Mouse (Mus musculus) heart, adult 9 months (tissue): ENCODE measurements around the gene Gm4922.
A peak's percentile ranks its signal among the peaks of the same experiment; 100 is the strongest.

Experiments used
- DNase-seq, 2 experiments: peaks; one replicate each; pipeline ENCODE4 v3.0.0; 2022; ENCODE audit warnings: low spot score in 2 of 2

The Gm4922 gene

DNA sequence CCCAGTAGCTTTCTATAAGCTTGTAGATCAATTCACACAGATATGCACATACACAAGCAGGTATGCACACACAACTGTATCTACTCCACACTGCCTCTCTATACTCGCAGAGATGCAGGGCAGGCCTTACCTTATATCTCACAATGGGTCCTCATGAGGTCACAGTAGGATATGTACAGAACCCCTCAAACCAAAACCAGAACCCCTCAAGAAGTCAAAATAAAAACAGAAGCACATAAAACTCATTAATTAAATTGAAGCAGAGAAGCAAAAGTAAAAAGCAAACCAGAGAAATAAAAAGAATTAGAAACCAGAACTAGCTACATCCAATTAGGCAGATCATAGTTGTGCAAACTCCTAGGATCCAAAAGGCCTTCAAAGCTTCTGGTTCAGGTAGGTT, at the start of gene Gm4922:
Gene Gm4922, minus strand, starts transcription at position 101 of the 400 bp plus-strand sequence.
- no peak for DNase-seq

DNA sequence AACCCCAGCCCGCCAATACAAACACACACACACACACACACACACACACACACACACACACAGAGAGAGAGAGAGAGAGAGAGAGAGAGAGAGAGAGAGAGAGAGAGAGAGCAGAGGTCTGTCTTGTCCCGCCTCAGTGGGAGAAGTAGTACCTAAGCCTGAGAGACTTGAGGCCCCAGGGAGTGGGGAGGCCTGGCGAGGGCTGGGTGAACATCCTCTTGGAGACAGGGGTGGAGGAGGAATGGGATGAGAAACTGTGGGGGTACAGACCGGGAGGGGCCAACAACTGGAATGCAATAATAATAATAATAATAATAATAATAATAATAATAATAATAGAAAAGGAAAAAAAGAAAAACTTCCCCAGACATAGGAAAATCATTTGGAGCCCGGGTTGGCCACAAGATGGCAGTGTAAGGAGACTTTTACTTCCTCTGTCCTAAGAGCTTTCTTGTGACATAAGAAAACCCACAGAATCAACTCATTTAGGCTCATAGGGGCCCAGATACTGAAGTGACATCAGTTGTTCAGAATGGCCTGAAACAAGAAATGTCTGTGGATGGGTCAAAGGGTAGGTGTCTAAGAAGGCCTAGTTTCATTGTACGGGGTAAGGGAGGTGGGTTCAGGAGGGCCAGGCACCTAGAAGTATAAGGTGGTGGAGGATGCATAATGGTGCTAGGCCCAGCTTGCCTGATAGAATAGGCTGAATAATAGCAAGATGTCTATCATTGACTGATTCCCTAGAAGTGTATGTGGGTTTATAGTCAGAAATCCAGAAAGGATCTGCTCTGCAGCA, 49.3 kb upstream of the Gm4922 start:
- DNase-seq: peak in 1 of 2 experiments; percentile 19

DNA sequence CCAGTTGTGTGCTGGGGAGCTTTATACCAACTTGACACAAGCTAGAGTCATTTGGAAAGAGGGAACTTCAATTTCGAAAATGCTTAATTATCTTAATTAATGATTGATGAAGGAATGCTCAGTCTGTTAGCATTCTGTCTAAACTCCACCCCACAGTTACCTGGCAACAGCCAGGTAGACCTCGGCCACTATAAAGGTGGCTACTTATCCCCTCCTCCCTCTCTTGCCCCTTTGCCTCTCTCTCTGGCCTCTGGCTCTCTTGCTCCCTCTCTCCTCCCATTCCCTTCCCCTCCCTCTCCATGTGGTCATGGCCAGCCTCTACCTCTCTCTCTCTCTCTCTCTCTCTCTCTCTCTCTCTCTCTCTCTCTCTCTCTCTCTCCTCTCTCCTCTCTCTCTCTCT, 47.8 kb upstream of the Gm4922 start:
- no peak for DNase-seq

DNA sequence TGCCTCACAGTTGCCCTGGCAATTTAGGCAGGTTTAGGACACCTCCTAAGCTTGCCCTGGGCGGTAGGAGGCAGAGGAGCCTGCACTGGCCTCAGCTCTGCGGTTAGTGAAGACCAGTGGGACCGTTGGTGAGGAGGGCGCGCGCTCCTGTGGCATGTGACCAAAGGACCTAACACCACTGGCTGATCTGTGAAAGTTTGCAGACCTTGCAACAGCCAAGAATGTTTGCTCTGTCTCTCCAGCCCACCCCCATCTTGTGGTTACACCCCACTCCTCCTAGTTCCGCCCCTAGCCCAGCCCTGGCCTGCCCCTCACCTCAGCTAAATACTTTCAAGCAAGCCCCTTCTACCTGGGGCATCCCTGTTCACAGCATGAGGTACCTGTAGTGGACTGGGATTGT, 45.2 kb upstream of the Gm4922 start:
- no peak for DNase-seq

DNA sequence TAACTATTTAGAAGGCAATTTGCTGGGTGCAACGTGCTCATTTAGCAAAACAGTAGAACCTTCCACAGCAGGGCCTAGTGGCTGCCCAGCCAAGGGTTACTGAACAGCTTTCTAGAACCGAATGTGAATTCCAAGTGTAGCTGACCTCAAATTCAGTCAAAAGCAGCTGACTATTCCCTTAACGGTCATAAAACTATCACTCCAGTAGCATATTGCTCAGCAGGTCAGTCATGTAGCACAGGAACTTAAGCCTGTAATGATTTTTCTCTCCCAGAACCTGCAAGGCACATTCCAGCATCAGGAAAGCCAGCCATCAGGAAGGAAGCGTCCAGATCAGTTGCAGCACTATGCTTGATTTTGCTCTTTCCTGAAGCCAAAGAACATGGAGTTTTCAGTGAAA, 43.8 kb upstream of the Gm4922 start:
- no peak for DNase-seq

- no peak for DNase-seq
These were observed 41.3 kb upstream of the Gm4922 start for GRCm38 (mm10) chr10:18827936-18828335.

- no peak for DNase-seq
These were observed 39.5 kb upstream of the Gm4922 start for GRCm38 (mm10) chr10:18826107-18826506.

DNA sequence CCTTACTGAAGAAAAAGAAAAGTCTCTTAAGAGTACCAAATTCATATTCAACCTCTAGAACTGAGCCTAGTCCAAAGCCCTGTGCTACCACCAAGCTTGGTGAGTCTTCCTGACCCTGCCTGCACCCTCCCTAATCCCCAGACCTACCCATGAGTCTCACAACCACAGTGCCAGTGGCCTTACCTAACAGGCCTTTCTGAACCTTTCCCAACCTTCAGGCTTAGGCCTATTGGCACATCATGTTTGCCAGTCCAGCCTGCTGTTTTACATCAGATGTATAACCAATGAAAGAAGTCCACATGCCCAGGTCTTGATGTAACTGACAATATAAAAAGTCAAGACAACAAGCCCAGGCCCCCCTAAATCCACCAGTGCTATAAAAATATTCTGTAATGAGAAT, 38.5 kb upstream of the Gm4922 start:
- no peak for DNase-seq

GRCm38 (mm10) chr10:18816560-18816959, 30.0 kb upstream of the Gm4922 start:
- peak; percentile 42 to 48 for DNase-seq

DNA sequence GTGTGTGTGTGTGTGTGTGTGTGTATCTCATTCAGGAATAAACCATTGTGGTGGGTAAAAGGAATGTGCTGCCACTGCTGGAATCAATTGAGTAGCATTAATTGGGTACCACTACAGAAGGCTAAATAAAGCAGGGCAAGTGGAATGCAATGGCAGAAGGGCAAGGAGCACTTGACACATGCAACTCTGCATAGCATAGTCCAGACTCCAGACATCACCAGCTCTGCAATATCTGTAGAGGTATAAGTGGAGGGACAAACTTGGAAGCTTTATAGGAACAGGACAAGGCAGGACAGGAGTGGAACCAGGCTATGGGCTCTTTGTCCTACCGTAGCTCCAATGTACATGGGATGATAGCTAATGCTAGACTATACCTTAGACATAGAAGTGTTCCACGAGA, 25.2 kb upstream of the Gm4922 start:
- DNase-seq: no peak

DNA sequence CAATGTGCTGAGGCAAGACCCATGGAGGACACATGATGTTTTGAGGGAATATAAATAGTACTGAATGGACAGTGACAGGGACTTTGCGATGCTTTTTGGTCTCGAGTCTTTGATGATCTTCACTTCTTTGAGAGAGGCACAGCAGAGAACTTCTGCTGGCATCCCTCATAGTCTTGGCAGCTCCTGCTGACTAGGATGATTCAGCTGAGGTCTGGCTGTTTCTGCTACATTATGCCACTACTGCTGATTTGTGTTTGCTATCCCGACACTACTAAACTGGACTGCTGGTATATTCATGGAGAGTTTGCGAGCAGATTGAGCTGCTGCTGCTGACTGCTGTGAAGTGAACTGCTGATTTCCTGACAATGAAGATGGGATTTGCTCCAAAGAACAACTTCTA, 3.5 kb upstream of the Gm4922 start:
- DNase-seq: no peak

- no peak for DNase-seq
These were observed 2.0 kb upstream of the Gm4922 start for GRCm38 (mm10) chr10:18788601-18789000.

- DNase-seq: no peak
These were observed 9.0 kb downstream of the Gm4922 start for GRCm38 (mm10) chr10:18777546-18777945.

DNA sequence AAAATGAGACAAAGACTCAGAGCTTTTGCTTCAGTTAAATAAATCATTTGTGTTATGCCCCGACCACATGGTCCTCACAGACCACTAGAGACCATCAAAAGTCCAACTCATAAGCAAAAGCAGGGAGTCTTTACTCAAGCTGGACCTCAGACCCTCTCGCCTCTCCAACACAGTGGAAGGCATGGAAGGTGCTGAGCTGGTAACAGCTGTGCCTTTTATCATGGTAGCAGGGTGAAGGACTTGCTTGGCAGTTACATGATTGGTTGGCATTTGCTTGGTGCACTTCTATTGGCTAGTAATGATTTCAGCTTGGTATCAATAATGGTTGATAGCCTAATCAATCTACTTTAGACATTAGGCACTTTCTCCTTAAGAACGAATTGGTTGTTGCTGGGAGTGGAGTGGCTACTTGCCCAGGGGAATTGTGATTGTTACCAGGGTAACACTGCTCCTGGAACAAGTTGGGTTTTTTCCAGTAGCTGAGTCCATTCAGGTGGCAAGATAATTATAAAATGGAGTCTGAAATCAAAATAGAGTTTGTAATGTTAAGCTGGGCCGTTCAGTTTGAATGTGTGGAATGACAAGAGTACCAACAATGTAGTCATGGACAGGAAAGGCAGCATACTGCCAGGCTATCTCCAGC, 13.9 kb downstream of the Gm4922 start:
- DNase-seq: peak in 1 of 2 experiments; percentile 8

DNA sequence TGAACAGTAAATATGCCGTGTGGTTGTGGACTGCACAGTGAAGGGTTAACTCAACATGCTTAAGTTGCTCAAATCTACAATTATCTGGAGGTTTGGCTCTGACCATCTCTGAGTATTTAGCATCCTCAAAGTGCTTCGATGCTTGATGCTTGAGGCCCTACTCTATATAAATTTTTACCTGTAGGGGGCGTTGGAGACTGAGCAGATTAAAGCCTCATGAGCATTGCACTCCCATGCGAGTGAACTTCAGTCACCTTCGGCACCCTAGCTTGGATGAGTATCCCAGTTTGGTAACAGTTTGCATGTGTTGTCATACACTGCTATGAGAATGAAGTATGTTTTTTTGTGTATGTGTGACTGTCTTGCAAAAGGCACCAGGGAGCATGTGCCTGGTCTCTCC, 16.7 kb downstream of the Gm4922 start:
- DNase-seq: no peak

GRCm38 (mm10) chr10:18760241-18760640, 26.4 kb downstream of the Gm4922 start:
- no peak for DNase-seq

DNA sequence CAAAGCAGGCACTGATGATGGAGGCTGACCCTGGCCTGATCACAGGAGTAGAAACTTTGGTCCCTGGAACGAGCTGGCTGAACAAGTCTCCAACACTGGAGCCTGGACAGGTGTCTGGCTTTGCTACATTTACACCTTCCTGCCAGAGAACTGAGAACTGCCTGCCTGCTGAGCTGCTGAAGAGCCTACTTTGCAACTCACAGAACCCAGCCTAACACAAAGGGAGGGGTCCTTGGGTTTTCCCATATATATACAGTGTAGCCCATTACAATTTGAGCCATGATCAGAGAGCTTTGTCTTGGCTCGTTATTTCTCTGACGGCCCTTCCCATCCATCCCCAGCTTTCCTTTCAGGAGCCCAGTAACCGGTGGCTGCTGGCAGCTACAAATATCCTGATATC, 36.5 kb downstream of the Gm4922 start:
- no peak for DNase-seq

GRCm38 (mm10) chr10:18743286-18744142, 43.1 kb downstream of the Gm4922 start, which contains the start of gene Arfgef3:
Gene Arfgef3 (minus strand): TSS chr10:18743949.
- DNase-seq: peak; percentile 7 to 9

DNA sequence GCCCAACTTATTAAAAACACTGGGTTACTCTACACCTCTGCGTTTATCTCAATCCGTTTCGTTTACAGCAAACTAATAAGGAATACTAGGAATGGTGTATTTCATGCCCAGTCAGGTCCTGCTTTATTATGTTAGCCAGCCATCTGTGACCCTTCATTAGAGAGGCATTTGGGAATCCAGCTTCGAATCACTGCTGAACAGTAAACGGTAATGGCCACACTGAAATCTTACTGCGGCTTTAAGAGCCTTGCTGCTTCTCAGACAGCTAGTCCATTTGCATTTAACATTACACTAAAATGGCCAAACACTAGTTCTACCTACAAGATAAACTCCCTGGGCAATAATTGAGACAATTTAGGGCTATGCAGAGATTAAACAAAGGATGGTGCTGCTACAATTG, 44.5 kb downstream of the Gm4922 start:
- DNase-seq: no peak

GRCm38 (mm10) chr10:18741024-18741423, 45.6 kb downstream of the Gm4922 start:
- DNase-seq: no peak
